Mouse (Mus musculus) erythroblast, embryonic 14.5 days (primary cell): ENCODE measurements around the gene Ccdc28b. TPM values are rescaled to one million over a fixed set of nuclear protein-coding genes. Genes with fewer than 3 reads are reported as not detected.

ENCODE experiments used
- H3K27me3 ChIP-seq: 2 replicates; pipeline ENCODE4 v1.6.1; 2012; ENCODE audit warnings: inconsistent platforms; ENCODE audit not compliant: control insufficient read depth
- H3K36me3 ChIP-seq: 2 replicates; pipeline ENCODE4 v1.6.1; 2012; ENCODE audit warnings: mild to moderate bottlenecking, inconsistent platforms; ENCODE audit not compliant: control insufficient read depth
- H3K4me1 ChIP-seq: 2 replicates; pipeline ENCODE4 v1.6.1; 2012; ENCODE audit warnings: inconsistent platforms; ENCODE audit not compliant: control insufficient read depth
- H3K4me3 ChIP-seq: replicated peaks from 2 replicates; pipeline ENCODE3; 2012; ENCODE audit warnings: moderate library complexity, mild to moderate bottlenecking, inconsistent platforms
- H3K9me3 ChIP-seq: 2 replicates; pipeline ENCODE4 v1.6.1; 2012; ENCODE audit warnings: low read length, inconsistent platforms, mixed read lengths; ENCODE audit not compliant: control insufficient read depth
- GATA1 ChIP-seq: IDR thresholded peaks from 2 replicates; pipeline ENCODE4 v1.6.1; 2012; ENCODE audit warnings: low read length, inconsistent platforms, mixed read lengths
- TAL1 ChIP-seq: IDR thresholded peaks from 3 replicates; pipeline ENCODE4 v1.6.1; 2012; ENCODE audit warnings: low read length, inconsistent platforms, mixed read lengths
- polyA plus RNA-seq: library from polyadenylated mRNA; stranded (reverse); fragments of >175 nt; gene quantifications from 2 replicates; pipeline ENCODE4 v1.2.3, GENCODE M21; 2012

The Ccdc28b gene
- polyA plus RNA-seq, 1 experiment = 0.73 TPM

GRCm38 (mm10) chr4:129625496-129625895, 1.7 kb upstream of the Ccdc28b start:
- Histone ChIP-seq H3K9me3 (no peaks in the 10 kb centered on the region), H3K27me3 (no peaks in the 10 kb centered on the region), H3K36me3 (peaks cover 58% of the 10 kb centered on the region), H3K4me1 (peaks cover 61% of the 10 kb centered on the region), H3K4me3 (no peak overlapping the region)
- TF ChIP-seq TAL1 = no peak

GRCm38 (mm10) chr4:129625029-129625370, 1.3 kb upstream of the Ccdc28b start:
- H3K4me1 ChIP-seq = peaks cover 63% of the 10 kb centered on the region
- TF ChIP-seq GATA1 = no peak
- no peak for TF ChIP-seq TAL1
- peaks cover 54% of the 10 kb centered on the region for H3K36me3 ChIP-seq
- H3K27me3 ChIP-seq = no peaks in the 10 kb centered on the region
- peak overlapping the region; percentile 18 for H3K4me3 ChIP-seq
- no peaks in the 10 kb centered on the region for H3K9me3 ChIP-seq

GRCm38 (mm10) chr4:129624281-129625028, 708 bp upstream of the Ccdc28b start:
- Histone ChIP-seq H3K36me3 (peaks cover 49% of the 10 kb centered on the region), H3K4me1 (peaks cover 67% of the 10 kb centered on the region), H3K9me3 (no peaks in the 10 kb centered on the region), H3K4me3 (peak overlapping the region; percentile 69), H3K27me3 (no peaks in the 10 kb centered on the region)
- TF ChIP-seq GATA1 (no peak), TAL1 (no peak)

- H3K9me3 ChIP-seq = no peaks in the 10 kb centered on the region
- no peaks in the 10 kb centered on the region for H3K27me3 ChIP-seq
- peak overlapping the region; percentile 69 for H3K4me3 ChIP-seq
- H3K36me3 ChIP-seq = peaks cover 34% of the 10 kb centered on the region
- H3K4me1 ChIP-seq = peaks cover 80% of the 10 kb centered on the region
- TF ChIP-seq GATA1 (no peak), TAL1 (no peak)
Observed at GRCm38 (mm10) chr4:129622803-129623535, 778 bp downstream of the Ccdc28b start.

GRCm38 (mm10) chr4:129622120-129622802, 1.5 kb downstream of the Ccdc28b start:
- Histone ChIP-seq H3K36me3 (peaks cover 30% of the 10 kb centered on the region), H3K4me1 (peaks cover 87% of the 10 kb centered on the region), H3K4me3 (peak overlapping the region; percentile 69), H3K27me3 (no peaks in the 10 kb centered on the region), H3K9me3 (no peaks in the 10 kb centered on the region)
- TF ChIP-seq TAL1 (no peak), GATA1 (0 out of 2 replicates have a peak, but pooled peaks have one; percentile 15)

GRCm38 (mm10) chr4:129621283-129621841, 2.4 kb downstream of the Ccdc28b start:
- no peaks in the 10 kb centered on the region for H3K9me3 ChIP-seq
- H3K4me3 ChIP-seq = no peak overlapping the region
- TF ChIP-seq TAL1 (no peak), GATA1 (no peak)
- H3K36me3 ChIP-seq = peaks cover 30% of the 10 kb centered on the region
- peaks cover 86% of the 10 kb centered on the region for H3K4me1 ChIP-seq
- no peaks in the 10 kb centered on the region for H3K27me3 ChIP-seq

GRCm38 (mm10) chr4:129620419-129621282, 3.1 kb downstream of the Ccdc28b start:
- Histone ChIP-seq H3K36me3 (peaks cover 29% of the 10 kb centered on the region), H3K27me3 (no peaks in the 10 kb centered on the region), H3K9me3 (no peaks in the 10 kb centered on the region), H3K4me1 (peaks cover 80% of the 10 kb centered on the region), H3K4me3 (no peak overlapping the region)
- TF ChIP-seq GATA1 (no peak), TAL1 (no peak)

- TF ChIP-seq TAL1 (no peak), GATA1 (no peak)
- peaks cover 65% of the 10 kb centered on the region for H3K4me1 ChIP-seq
- H3K9me3 ChIP-seq = no peaks in the 10 kb centered on the region
- peak within 1 kb of the TSS; percentile 73 for H3K4me3 ChIP-seq
- H3K27me3 ChIP-seq = no peaks in the 10 kb centered on the region
- peaks cover 28% of the 10 kb centered on the region for H3K36me3 ChIP-seq
Observed at GRCm38 (mm10) chr4:129618786-129619691, 4.7 kb downstream of the Ccdc28b start, which contains the start of gene Iqcc. Gene Iqcc (minus strand): TSS chr4:129619099.
